Mouse (Mus musculus) cerebellum, adult 2 months (tissue): ENCODE measurements around the gene Tmem131. TPM values are rescaled to one million over a fixed set of nuclear protein-coding genes. Genes with fewer than 3 reads are reported as not detected.

ENCODE experiments used
- DNase-seq, 2 experiments: peaks; one replicate each; pipeline ENCODE4 v3.0.0; 2021
- H3K27ac ChIP-seq: fragments of 200-500 bp; 2 replicates; pipeline ENCODE4 v1.5.1; 2012; ENCODE audit warnings: low read length, control low read depth, inconsistent platforms; ENCODE audit not compliant: insufficient read depth
- H3K27me3 ChIP-seq: fragments of 200-500 bp; 2 replicates; pipeline ENCODE4 v1.6.1; 2012; ENCODE audit warnings: inconsistent platforms, mild to moderate bottlenecking, low read length, moderate library complexity; ENCODE audit not compliant: control insufficient read depth, insufficient read depth
- H3K4me1 ChIP-seq: fragments of 200-500 bp; 2 replicates; pipeline ENCODE4 v1.6.1; 2011; ENCODE audit warnings: low read length; ENCODE audit not compliant: control insufficient read depth, insufficient read depth
- H3K4me3 ChIP-seq: fragments of 200-500 bp; replicated peaks from 2 replicates; pipeline ENCODE3; 2011; ENCODE audit warnings: mild to moderate bottlenecking, low read depth, low read length, control low read depth; ENCODE audit not compliant: insufficient read depth
- CTCF ChIP-seq: fragments of 200-500 bp; IDR thresholded peaks from 2 replicates; pipeline ENCODE4 v1.5.1; 2011; ENCODE audit warnings: low read depth, mild to moderate bottlenecking, control low read depth, low read length, moderate library complexity, borderline replicate concordance; ENCODE audit not compliant: insufficient read depth
- POLR2A ChIP-seq: fragments of 200-500 bp; IDR thresholded peaks from 2 replicates; pipeline ENCODE4 v1.6.1; 2011; ENCODE audit warnings: low read length, control low read depth, borderline replicate concordance; ENCODE audit not compliant: insufficient read depth
- WGBS: fragments of 180-500 bp; shearing (Covaris S2); methylation state at CpG from one replicate; pipeline ENCODE4 v1.1.7; 2018; 5-methylcytosine and 5-hydroxymethylcytosine counted together
- polyA plus RNA-seq: library from polyadenylated mRNA; depleted of rRNA; stranded (reverse); fragments of >200 nt; gene quantifications from 2 replicates; pipeline ENCODE4 v1.2.3, GENCODE M21; 2012

The Tmem131 gene
- polyA plus RNA-seq, 1 experiment, result 31.4 TPM

DNA sequence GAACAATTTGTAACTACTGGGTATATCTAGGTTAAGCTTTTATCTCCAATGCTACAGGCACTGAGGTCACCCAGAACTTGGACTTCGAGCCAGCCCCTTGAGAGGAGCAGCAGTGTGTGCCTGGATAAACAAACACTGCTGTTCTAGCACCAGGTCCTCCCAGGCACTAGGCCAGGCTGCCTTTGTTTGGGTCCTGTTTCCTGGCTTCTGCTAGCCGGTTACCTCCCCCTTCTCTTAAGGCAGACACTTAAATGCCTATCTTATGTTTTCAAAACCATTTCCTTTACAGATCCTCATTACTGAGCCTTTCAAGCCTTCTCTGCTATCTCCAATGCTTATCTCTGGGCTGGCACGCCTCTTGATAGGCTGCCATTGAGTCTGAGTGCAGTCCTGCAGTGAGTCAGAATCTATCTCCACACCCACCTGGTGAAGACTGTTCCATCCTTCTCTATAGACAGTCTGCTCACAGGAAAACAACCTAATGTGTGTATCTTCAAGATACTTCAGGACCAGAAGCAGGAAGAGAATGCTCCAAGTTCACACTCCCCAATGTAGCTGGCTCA, 23.2 kb downstream of the Tmem131 start:
- H3K4me3 ChIP-seq, result no peak overlapping the region
- H3K4me1 ChIP-seq, result peaks cover 24% of the 10 kb centered on the region
- WGBS, result 22% methylated on average over 3 of the region's 3 CpGs
- peak; percentile 49 to 60 for DNase-seq
- no peaks in the 10 kb centered on the region for H3K27me3 ChIP-seq
- peak overlapping the region; percentile 71; the same call in 1 of the 2 replicates for H3K27ac ChIP-seq
- TF ChIP-seq POLR2A, result no peak
- no peak for TF ChIP-seq CTCF

DNA sequence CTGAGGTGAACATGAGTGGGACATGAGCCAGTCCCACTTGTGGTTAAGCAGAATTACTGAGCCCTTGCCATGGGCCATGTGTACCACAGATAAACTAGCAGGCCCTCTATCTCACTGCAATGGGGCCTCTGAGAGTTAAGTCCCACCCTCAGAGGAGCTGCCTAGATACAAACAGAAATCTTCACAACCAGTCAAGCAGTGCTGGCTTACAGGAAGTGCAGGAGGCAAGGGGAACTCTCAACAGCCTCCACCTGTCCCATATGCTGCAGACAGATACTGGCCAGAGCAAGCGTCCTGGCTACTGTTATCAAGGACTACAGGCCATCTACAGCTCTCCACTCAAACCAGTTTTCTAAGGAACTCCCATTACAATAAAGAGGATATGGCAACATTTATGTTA, 23.7 kb downstream of the Tmem131 start:
- Histone ChIP-seq H3K27ac (peak overlapping the region; percentile 71), H3K4me3 (no peak overlapping the region), H3K27me3 (no peaks in the 10 kb centered on the region), H3K4me1 (peaks cover 24% of the 10 kb centered on the region)
- 14% methylated on average over 1 of the region's 1 CpGs for WGBS
- DNase-seq, result no peak
- TF ChIP-seq CTCF (no peak), POLR2A (no peak)

- TF ChIP-seq POLR2A, result no peak
- TF ChIP-seq CTCF, result no peak
- Histone ChIP-seq H3K27me3 (no peaks in the 10 kb centered on the region), H3K27ac (no peak overlapping the region), H3K4me3 (no peak overlapping the region), H3K4me1 (peaks cover 24% of the 10 kb centered on the region)
- DNase-seq, result no peak
- WGBS, result 100% methylated on average over 1 of the region's 1 CpGs
Observed at GRCm38 (mm10) chr1:36917423-36917822, 26.0 kb downstream of the Tmem131 start.

DNA sequence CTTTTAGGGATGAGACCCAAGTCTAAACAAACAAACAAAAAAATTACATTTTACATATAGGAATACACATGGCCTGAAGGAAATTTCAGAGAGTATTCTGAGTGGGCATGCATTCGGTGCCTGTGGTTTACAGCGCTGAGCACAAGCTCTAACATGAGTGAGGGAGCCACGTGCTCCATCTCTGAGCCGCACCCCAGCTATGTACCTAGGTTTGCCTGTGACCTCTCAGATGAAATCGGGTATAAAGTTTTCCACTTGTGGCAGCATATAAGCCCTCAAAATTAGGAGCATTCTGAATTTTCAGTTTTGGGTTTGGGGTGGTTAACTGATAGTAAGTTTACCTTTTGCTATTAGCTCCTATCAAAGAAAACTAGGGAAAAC, 28.3 kb downstream of the Tmem131 start:
- 93% methylated on average over 5 of the region's 5 CpGs for WGBS
- H3K4me1 ChIP-seq, result peaks cover 12% of the 10 kb centered on the region
- no peak for TF ChIP-seq CTCF
- TF ChIP-seq POLR2A, result no peak

GRCm38 (mm10) chr1:36914455-36915199, 28.8 kb downstream of the Tmem131 start:
- WGBS, result 62% methylated on average over 7 of the region's 7 CpGs
- no peak for DNase-seq
- TF ChIP-seq POLR2A, result no peak
- TF ChIP-seq CTCF, result no peak
- Histone ChIP-seq H3K4me3 (no peak overlapping the region), H3K4me1 (peaks cover 6% of the 10 kb centered on the region), H3K27ac (no peak overlapping the region), H3K27me3 (no peaks in the 10 kb centered on the region)

More for the DNA sequence above, 28.3 kb downstream of the Tmem131 start:
- H3K27me3 ChIP-seq, result no peaks in the 10 kb centered on the region
- no peak for DNase-seq
- no peak overlapping the region for H3K4me3 ChIP-seq
- no peak overlapping the region for H3K27ac ChIP-seq

GRCm38 (mm10) chr1:36913806-36914205, 29.7 kb downstream of the Tmem131 start:
- Histone ChIP-seq H3K27ac (no peak overlapping the region), H3K4me1 (peaks cover 5% of the 10 kb centered on the region), H3K27me3 (no peaks in the 10 kb centered on the region), H3K4me3 (no peak overlapping the region)
- WGBS, result 95% methylated on average over 7 of the region's 7 CpGs
- DNase-seq, result no peak
- no peak for TF ChIP-seq CTCF
- TF ChIP-seq POLR2A, result no peak

- H3K27ac ChIP-seq, result no peak overlapping the region
- DNase-seq, result no peak
- no peak for TF ChIP-seq CTCF
- no peak for TF ChIP-seq POLR2A
- H3K27me3 ChIP-seq, result no peaks in the 10 kb centered on the region
- H3K4me1 ChIP-seq, result peaks cover 5% of the 10 kb centered on the region
- 100% methylated on average over 1 of the region's 1 CpGs for WGBS
- no peak overlapping the region for H3K4me3 ChIP-seq
Observed at GRCm38 (mm10) chr1:36912239-36912638, 31.2 kb downstream of the Tmem131 start.

DNA sequence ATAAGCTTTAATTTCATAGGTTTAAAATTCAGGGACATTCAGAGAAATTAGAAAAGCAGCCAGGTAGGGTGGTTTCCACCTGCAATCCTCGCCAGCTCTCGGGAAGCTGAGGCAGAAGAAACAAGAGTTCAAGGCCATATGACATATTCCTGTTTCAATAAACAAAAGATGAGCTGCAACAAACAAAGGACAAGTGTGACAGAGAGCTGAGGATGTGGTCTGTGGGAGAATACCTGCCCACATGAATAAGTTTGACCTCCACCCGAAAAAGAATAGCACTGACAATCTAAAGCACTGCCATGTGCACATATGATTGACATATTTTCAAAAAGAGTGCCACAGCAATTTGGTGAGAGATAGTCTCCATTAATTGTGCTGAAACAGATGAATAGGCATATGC, 31.9 kb downstream of the Tmem131 start:
- Histone ChIP-seq H3K27ac (no peak overlapping the region), H3K27me3 (no peaks in the 10 kb centered on the region), H3K4me1 (peaks cover 5% of the 10 kb centered on the region), H3K4me3 (no peak overlapping the region)
- DNase-seq, result no peak
- 83% methylated on average over 3 of the region's 3 CpGs for WGBS
- TF ChIP-seq POLR2A (no peak), CTCF (no peak)
